Mouse (Mus musculus) ES-E14 (cell line): ENCODE results near the gene Igf2bp3. TPM values are rescaled to one million over a fixed set of nuclear protein-coding genes. Genes with fewer than 3 reads are reported as not detected.

Experiments used
- DNase-seq: peaks from one replicate; pipeline ENCODE4 v3.0.0-alpha.2; 2013; ENCODE audit warnings: low read depth, low spot score
- H3K27ac ChIP-seq: 2 replicates; pipeline ENCODE4 v1.5.1; 2012; ENCODE audit warnings: low read depth, mild to moderate bottlenecking, low read length, moderate library complexity, mixed read lengths; ENCODE audit not compliant: poor library complexity, insufficient read depth, severe bottlenecking
- H3K36me3 ChIP-seq: 2 replicates; pipeline ENCODE4 v1.6.1; 2012; ENCODE audit warnings: mild to moderate bottlenecking, low read length, moderate library complexity, mixed read lengths; ENCODE audit not compliant: control insufficient read depth, poor library complexity, insufficient read depth, severe bottlenecking
- H3K4me1 ChIP-seq, 2 experiments: fragments of 150-350 bp in 1 of 2; sonication (generic) in 1 of 2; 2 replicates each; pipeline ENCODE4 v1.6.1; 2012; ENCODE audit warnings: low read length in 2 of 2, mild to moderate bottlenecking in 1 of 2, mixed read lengths in 1 of 2; ENCODE audit not compliant: control insufficient read depth in 2 of 2, insufficient read depth in 2 of 2, poor library complexity in 1 of 2
- H3K4me3 ChIP-seq, 2 experiments: fragments of 150-350 bp in 1 of 2; sonication (generic) in 1 of 2; 2 replicates each; pipeline ENCODE4 v1.5.1; 2012; ENCODE audit warnings: low read length in 2 of 2, low read depth in 1 of 2, mild to moderate bottlenecking in 1 of 2, mixed read lengths in 1 of 2; ENCODE audit not compliant: insufficient read depth in 1 of 2, poor library complexity in 1 of 2, severe bottlenecking in 1 of 2
- H3K9ac ChIP-seq: 2 replicates; pipeline ENCODE4 v1.6.1; 2012; ENCODE audit warnings: low read depth, mild to moderate bottlenecking, low read length, mixed read lengths; ENCODE audit not compliant: poor library complexity, insufficient read depth, severe bottlenecking
- H3K9me3 ChIP-seq: fragments of 150-350 bp; sonication (generic); 2 replicates; pipeline ENCODE4 v1.6.1; 2012; ENCODE audit warnings: low read depth, mild to moderate bottlenecking, low read length; ENCODE audit not compliant: control insufficient read depth, insufficient read depth
- CHD2 ChIP-seq: IDR thresholded peaks from 2 replicates; pipeline ENCODE4 v1.6.1; 2014; ENCODE audit warnings: mild to moderate bottlenecking, low read depth, low read length, inconsistent platforms
- HCFC1 ChIP-seq: IDR thresholded peaks from 2 replicates; pipeline ENCODE4 v1.6.1; 2012; ENCODE audit warnings: low read length, inconsistent platforms, borderline replicate concordance; ENCODE audit not compliant: insufficient read depth
- MAFK ChIP-seq: IDR thresholded peaks from 2 replicates; pipeline ENCODE4 v1.6.1; 2014; ENCODE audit warnings: mild to moderate bottlenecking, low read depth, low read length, inconsistent platforms; ENCODE audit not compliant: insufficient read depth
- ZC3H11A ChIP-seq: IDR thresholded peaks from 2 replicates; pipeline ENCODE4 v1.6.1; 2012; ENCODE audit warnings: low read depth, mild to moderate bottlenecking, inconsistent platforms, low read length, borderline replicate concordance
- ZNF384 ChIP-seq: IDR thresholded peaks from 2 replicates; pipeline ENCODE4 v1.6.1; 2012; ENCODE audit warnings: low read depth, low read length, inconsistent platforms
- in situ Hi-C, 2 experiments: fragments of 600-800 bp; cut with MboI; formaldehyde crosslinking; loops; one replicate each; pipeline ENCODE4 v1.15.1; 2025; ENCODE audit warnings: low sequenced_read_pairs in 2 of 2, inconsistent platforms in 1 of 2; ENCODE audit not compliant: unreplicated experiment in 2 of 2
- total RNA-seq: library from RNA; depleted of rRNA; stranded (reverse); fragments of 300-350 nt; gene quantifications from 2 replicates; pipeline ENCODE4 v1.2.3, GENCODE M21; 2012

Igf2bp3 gene
- total RNA-seq, 1 experiment = 32.8 TPM

DNA sequence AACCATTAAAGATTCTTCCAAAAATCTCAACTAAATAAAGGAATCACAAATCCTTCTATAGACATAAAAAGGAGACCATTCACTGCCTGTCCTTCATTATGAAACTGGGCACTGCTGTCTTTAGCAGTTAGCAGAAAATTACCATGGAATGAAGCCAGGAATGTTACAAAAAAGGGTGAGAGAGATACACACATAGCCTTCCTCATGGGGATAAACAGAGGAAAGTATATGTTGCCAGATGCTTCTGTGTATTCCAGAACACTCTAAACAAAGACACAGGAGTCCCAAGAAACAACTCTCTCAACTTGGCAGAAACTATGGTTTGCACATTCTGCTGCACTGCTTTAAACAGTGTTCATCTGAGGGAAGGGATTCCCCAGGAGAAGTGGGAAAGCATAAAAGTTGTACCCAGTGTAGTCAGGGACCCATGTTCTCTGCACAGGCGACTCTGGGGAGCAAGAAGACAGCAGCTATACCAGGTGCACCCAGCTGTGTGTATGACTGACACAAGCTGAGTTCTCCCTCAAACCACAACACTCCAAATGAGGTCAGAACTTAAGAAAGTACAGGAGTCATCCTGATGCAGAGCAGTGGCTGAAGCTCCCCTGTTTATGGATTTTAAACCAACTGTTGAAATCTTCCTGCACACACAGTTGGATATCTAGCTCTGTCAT is 95.2 kb downstream of the Igf2bp3 start:
- no peak for TF ChIP-seq CHD2
- no peak for TF ChIP-seq ZNF384
- no peak for TF ChIP-seq MAFK
- no peak for TF ChIP-seq ZC3H11A
- no peak for TF ChIP-seq HCFC1
- no peak overlapping the region for H3K4me3 ChIP-seq
- H3K4me1 ChIP-seq = no peaks in the 10 kb centered on the region
- no peak overlapping the region for H3K27ac ChIP-seq
- no peak for DNase-seq
- in situ Hi-C loops = no loop called here
- no peaks in the 10 kb centered on the region for H3K9me3 ChIP-seq
- H3K9ac ChIP-seq = no peak overlapping the region
- H3K36me3 ChIP-seq = peaks cover 6% of the 10 kb centered on the region; the same call in 1 of the 2 replicates

DNA sequence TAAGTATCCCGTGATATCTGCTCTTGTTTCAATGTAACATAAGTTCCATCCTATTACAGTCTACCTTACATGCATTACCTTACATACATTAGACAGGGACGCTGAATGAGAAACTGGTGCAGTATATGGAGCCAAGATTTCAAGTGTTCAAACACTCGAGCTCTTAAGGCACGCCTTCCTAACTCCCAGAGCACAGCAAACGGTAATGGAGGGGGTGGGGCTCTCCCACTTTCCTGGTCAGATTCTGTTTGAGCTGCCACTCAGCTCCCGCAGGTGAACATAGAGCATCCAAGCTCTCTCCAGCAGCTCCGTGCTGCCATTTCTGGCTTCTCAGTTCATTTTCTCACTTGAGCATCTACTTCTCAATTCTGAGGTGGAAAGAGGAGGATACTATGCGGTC is 96.3 kb downstream of the Igf2bp3 start:
- no peak overlapping the region for H3K9ac ChIP-seq
- H3K27ac ChIP-seq = no peak overlapping the region
- DNase-seq = no peak
- no peak for TF ChIP-seq CHD2
- no peak for TF ChIP-seq ZC3H11A
- TF ChIP-seq ZNF384 = no peak
- TF ChIP-seq MAFK = no peak
- TF ChIP-seq HCFC1 = no peak
- peaks cover 6% of the 10 kb centered on the region; the same call in 1 of the 2 replicates for H3K36me3 ChIP-seq
- no peak overlapping the region for H3K4me3 ChIP-seq
- no peaks in the 10 kb centered on the region for H3K4me1 ChIP-seq
- in situ Hi-C loops = no loop called here
- no peaks in the 10 kb centered on the region for H3K9me3 ChIP-seq

- no peak for DNase-seq
- Histone ChIP-seq H3K9ac (no peak overlapping the region), H3K4me3 (no peak overlapping the region), H3K36me3 (peaks cover 6% of the 10 kb centered on the region; the same call in 1 of the 2 replicates), H3K4me1 (no peaks in the 10 kb centered on the region), H3K27ac (no peak overlapping the region), H3K9me3 (no peaks in the 10 kb centered on the region)
- TF ChIP-seq MAFK (no peak), CHD2 (no peak), ZC3H11A (no peak), ZNF384 (no peak)
- in situ Hi-C loops = no loop called here
These were observed 98.5 kb downstream of the Igf2bp3 start for GRCm38 (mm10) chr6:49116241-49116640.

GRCm38 (mm10) chr6:49115550-49115949 is 99.2 kb downstream of the Igf2bp3 start:
- in situ Hi-C loops = no loop called here
- H3K36me3 ChIP-seq = peaks cover 6% of the 10 kb centered on the region; the same call in 1 of the 2 replicates

More at GRCm38 (mm10) chr6:49115550-49115949, 99.2 kb downstream of the Igf2bp3 start:
- H3K27ac ChIP-seq = no peak overlapping the region
- H3K4me1 ChIP-seq = no peaks in the 10 kb centered on the region
- no peak overlapping the region for H3K9ac ChIP-seq
- DNase-seq = no peak
- H3K9me3 ChIP-seq = no peaks in the 10 kb centered on the region
- TF ChIP-seq MAFK (no peak), HCFC1 (no peak), ZNF384 (no peak), ZC3H11A (no peak), CHD2 (no peak)
- H3K4me3 ChIP-seq = no peak overlapping the region
